Mouse (Mus musculus) forelimb bud, embryonic 11.5 days (tissue): ENCODE data around the gene Tbc1d21.
A peak's percentile ranks its signal among the peaks of the same experiment; 100 is the strongest.

Experiments used
- DNase-seq: peaks from one replicate; pipeline ENCODE4 v3.0.0-alpha.2; 2012; ENCODE audit warnings: low read depth, low spot score

The Tbc1d21 gene

DNA sequence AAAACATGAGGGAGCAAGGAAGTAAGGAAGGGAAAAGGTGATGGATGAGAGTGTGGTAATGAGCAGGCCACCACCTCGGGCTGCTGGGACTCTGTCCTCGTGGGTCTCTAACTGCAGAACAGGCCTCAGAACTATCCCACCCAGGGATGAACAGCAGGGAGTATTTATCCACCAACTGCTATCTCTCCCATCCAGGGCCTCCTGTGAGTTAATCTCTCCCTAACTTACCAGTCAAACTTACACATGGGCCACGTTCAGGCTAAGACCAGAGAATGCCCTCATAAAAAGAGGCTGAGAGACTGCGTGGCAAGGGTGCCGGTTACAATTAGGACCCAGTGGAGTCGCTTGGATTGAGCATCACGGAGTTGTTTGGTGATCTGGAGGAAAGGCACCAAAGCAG is 24.3 kb downstream of the Tbc1d21 start:
- DNase-seq: no peak

DNA sequence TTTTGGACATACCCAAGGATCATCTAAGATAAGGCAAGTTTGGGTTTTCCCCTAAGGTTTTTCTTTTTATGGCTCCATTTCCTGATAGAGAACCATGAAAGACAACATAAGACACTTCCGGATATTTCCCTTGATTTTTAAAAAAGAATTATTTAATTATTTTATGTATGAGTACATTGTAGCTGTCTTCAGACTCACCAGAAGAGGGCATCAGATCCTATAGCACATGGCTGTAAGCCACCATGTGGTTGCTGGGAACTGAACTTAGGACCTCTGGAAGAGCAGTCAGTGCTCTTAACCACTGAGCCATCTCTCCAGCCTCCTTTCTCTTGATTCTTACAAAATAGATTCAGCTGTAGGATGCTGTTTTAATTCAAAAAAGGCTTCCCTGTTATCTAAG is 28.5 kb downstream of the Tbc1d21 start:
- DNase-seq: no peak

DNA sequence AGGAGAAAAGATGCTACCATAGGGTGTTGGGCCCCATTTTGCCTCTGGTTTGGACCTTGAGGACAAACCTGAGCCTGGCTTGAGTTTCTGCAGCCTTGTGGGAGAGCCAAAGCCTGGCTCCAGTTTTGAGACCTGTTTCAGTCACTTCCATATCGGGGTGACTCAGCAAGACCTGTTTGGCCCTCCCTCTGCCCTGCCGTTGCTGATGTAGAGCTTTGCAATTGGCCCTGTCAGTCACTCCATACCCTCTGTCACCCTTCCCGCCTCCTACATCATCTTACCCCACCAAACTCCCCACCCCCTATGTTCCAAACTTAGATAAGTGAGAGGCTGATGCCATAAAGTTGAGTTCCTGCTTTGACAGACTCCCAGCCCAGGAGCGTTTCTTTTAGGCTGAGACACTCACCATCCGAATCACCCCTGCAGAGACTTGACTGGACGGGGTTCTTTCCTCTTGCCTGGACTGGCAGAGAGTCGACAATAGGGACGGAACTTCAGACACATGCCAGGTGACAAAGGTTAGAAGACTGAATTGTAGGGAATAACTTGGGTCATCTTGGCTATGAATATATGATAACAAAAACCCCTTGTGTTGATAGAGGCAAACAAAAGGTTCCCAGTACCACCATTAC is 33.5 kb downstream of the Tbc1d21 start:
- no peak for DNase-seq

DNA sequence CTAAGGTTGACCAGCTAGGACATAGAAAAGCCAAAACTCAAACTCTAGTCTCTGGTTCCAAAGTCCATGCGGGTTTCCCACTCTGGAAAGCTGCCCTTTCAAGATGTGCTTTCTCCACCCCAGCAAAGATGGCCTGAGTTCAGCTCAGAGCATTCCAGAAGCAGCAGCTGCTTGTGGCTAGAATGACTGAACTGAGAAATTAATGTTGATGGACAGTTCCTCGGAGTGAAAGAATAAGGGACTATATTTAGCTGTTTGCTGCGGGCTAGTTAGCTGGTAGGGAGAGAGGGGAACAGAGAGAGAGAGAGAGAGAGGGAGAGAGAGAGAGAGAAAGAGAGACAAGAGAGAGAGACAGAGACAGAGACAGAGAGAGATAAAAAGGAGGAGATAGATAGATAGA is 39.0 kb downstream of the Tbc1d21 start:
- DNase-seq: no peak

DNA sequence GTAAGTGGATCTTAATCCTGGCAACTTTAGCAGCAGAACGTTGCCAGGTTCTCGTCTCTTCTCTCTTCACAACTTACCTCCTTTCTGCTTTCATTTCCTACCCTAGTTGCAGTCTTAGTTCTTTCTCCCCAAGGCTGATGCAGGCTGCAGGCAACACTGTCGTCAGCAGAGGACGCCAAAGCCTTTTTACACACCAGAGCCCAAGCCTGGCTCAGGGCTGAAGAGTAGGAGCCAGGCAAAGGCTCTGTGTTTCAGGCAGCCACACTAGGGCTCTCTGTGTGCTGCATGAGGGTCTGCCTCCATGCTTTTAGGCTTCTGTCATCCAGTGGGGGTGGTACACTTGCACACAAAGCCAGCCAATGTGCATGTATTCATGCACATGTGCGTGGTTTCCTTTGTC is 40.0 kb downstream of the Tbc1d21 start:
- DNase-seq: peak; percentile 58

DNA sequence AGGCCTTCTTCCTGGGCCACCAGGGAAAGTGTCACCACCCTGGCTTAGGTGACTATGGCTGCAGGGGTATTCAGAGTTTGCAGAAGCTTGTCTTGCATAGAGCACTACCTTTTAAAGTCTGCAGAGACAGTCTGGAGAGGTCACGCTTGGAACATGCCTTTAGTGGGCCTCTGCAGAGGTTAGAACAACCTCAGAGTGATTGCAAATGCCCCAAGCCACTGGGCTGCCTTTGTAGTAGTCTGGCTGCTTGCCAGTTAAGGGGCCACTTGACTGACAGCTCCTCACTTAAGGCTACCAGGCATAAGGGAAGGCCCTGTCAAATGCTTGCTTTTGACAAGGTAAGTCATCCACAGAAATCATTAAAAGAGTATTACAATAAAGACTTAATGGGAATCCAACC is 42.9 kb downstream of the Tbc1d21 start:
- no peak for DNase-seq

DNA sequence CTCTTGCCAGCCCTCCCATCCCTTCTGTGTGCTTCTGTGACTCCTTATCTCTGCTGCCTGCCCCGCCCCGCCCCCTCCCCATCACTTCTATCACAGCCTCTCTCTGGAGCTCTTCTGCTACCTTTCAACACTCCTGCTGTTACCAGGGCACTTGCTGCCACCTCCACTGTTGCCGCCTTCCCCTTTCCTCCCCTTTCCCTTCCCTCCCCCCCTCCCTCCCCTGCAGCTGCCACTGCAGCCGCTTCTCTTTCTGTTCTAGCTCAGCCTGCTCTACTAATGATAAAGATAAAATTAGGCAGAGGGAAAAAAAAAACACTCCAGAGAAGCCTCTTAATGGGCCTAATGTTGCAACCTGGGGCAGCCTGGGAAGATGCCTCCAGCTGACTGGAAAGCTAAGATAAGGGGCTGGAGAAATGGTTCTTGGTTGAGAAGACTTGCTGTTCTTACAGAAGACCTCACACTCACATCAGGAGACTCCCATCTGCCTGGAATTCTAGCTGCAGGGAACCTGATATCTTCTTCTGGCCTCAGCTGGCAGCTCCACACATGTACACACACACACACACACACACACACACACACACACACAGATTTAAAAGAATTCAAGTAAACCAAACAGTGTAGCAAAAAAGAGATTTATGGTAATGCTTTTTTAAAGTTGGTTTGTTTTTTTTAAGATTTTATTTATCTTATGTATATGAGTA is 43.6 kb downstream of the Tbc1d21 start:
- DNase-seq: no peak

DNA sequence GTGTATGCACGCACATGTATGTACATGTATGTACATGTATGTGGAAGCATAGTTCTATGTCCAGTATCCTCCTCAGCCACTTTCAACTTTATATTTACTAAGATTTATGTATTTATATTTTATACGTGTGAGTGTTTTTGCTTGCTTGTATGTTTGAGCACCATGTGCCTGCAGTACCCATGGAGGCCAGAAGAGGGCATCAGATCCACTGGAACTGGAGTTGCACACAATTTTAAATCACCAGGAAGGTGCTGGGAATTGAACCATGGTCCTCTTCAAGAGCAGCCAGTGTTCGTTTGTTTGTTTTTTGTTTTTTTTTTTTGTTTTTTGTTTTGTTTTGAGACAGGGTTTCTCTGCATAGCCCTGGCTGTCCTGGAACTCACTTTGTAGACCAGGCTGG is 48.6 kb downstream of the Tbc1d21 start:
- no peak for DNase-seq

DNA sequence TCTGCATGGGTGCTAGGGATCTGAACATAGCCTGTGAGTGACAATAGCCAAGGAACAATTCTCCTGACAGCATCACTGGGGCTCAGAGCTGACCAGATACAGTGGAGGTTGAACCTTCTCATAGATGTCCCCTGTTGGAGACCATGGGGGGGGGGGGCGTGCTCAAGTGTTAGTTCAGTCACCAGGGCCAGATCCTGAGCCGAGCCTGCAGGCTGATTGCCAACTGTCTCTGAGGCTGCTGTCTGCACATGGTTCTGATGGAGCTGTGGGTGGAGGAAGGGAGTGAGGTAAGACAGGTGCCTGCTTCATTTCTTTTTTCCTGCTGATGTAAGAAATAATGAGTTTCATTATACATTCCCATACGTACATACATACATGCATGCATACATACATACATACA is 51.9 kb downstream of the Tbc1d21 start:
- no peak for DNase-seq

DNA sequence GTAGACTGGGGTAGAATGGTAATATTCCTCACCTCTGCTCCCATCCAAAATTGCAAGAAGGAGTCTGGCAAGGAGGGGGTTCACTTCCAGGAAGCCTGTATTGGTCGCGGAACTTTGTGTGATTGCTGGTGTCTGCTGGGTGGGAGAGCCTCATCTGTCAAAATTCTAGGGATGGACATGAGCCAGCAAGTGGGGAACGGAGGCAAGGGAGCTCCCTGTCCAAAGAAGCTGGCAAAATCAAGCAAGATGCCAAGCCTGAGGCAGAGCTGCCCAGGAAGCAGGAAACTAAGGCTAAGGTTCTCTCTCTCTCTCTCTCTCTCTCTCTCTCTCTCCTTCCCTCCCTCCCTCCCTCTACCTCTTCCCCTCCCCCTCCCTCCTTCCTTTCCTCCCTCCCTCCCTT is 52.9 kb downstream of the Tbc1d21 start:
- no peak for DNase-seq

DNA sequence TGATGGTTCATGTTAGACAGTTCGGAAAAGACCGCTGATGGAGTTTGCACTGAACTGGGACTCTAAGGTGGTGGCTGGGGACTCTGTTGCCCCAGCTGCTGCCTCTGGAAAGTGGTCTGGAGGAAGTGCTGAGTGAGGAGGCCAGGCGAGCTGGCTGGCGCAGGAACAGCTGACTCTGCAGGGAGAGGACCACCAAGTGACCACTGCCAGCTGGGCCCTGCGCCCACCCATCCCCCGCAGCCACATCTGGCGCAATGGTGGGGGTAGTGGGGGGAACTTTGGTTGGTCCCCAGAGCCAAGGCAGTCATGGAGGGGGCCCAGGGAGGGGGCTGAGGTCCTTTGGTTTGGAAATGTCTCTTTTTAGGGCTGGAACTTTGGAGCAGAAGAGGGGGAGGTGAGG is 53.5 kb downstream of the Tbc1d21 start:
- no peak for DNase-seq

DNA sequence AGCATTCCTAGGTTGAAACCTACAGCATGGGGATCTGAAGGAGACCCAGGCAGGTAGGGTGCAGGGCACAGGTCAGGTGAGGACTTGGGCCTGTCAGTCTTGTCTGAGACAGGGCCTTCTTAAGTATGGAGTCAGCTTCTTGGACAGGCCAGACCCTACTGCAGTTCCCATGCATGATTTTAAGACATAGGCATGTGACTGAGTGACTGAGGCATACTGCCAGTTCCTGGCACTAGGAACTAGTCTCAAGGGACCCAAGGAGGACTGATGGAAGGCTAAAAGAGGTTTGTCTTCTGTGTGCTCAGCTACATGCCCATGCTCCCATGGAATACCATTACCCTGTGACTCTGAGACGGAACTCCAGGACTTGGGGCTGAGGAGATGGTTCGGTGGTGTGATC is 54.4 kb downstream of the Tbc1d21 start:
- DNase-seq: no peak

DNA sequence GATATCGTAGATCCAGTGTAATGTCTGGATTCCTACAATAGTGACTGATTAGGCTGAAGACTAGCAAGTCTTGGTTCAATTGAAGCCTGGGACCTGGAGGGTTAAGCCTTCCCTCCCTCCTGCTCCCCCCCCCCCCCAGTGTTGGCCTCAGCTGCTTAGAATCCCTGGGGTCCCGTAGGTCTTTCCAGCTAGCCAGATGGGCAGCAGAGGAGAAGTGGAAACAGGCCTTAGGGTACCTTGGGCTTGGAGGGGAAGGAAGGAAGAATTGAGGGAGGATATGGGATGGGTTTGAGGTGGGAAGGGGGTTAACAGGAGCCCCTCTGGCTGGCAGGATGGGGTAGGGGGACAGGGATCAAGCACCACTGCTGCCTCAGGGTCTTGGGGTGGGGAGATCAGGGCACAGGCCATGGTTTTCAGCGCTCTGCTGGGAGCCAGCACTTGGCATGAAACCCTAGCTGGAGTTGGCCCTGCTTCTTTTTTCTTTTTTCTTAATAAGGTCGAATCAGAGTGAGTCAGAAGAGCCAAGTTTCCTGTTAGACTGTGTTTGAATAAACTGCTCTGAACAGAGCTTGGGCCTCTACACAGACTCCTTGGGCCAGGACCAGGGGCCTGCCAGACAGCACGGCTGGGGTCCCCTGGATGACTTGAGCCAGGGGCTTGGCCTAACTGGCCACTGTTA is 55.4 kb downstream of the Tbc1d21 start:
- peak; percentile 48 for DNase-seq

DNA sequence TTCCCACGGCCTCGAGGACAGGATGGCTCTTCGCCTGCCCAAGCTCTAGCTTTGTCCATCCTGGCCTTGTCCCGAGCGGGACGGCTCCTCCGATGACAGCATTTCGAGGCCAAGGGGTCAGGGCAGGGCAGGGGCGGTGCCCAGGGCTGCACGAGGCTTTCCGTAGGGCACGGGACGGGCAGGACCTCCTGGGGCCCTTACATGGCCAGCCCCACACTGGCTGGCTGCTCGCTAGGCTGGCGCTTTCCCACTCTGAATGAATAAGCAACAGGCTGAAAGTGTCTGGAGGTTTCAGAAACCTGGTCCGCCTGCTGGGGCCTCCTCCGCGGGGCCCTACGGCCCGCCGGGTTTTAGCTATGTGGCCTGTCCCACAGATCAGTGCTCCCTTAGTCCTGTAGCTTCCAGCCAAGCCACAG is 57.3 kb downstream of the Tbc1d21 start, which contains the start of gene Loxl1:
TSS of gene Loxl1 (minus strand) at position 243 of the 416 bp plus-strand sequence.
- peak; percentile 80 for DNase-seq

DNA sequence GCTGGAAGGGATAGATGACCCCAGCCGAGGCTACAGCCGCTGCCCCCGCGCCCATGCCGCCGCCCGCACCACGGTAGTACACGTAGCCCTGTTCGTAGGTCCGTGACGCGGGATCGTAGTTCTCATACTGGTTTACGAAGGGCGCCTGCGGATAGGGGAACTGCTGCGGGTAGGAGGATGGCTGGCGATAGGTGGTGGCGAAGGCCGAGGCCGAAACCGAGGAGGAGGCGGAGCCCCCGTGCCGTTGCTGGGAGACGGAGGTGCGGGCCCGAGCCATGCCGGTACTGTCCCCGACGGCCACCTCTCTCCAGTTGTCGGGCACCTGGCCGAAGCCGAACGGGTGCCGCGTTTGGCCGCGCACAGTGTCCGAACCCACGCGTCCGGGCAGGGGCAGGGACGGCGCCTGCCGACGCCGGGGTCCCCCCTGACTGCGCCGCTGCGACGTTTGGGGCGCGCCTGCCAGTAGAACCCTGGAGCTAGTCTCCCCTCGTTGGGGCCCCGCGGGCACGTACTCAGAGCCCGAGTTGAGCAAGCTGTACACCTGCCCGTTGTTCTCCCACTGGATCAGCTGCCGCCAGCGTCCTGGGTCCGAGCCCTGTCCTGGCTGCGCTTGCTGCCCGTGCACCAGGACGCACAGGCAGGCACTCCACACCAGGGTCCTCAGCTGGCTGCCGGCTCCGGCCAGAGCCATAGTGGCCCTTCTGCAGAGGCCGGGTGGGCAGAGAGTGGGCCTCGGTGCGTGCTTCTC is 57.9 kb downstream of the Tbc1d21 start:
- no peak for DNase-seq

DNA sequence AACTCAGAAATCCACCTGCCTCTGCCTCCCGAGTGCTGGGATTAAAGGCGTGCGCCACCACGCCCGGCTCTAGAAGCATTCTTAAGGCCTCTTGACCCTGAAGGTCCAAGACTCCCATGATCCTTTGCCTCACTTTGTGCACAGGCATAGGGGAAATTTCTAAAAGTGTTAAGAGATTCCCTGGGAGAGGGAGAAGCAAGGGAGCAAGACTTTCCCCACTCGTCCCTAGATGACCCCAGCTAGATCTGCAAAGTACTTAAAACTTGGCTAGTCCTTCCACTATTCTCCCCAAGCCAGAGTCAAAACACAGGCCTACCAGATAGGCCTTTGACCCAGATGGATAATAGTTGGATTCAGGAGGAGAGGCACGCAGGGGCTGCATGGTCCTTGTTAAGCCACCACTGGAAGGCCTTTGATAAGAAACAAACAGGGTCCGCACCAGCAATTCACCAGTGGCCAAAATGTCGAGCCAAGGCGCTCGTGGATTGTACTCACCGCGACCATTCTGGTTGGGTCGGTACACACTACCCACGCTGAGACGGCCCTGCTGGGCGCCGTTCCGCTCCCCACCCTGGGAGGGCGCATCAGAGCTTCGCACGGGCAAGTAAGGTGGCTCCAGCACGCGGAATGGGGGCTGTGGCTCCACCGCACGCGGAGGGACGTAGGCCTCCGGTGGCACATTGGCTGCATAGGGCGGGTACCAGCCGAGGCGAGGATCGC is 58.9 kb downstream of the Tbc1d21 start:
- DNase-seq: no peak

DNA sequence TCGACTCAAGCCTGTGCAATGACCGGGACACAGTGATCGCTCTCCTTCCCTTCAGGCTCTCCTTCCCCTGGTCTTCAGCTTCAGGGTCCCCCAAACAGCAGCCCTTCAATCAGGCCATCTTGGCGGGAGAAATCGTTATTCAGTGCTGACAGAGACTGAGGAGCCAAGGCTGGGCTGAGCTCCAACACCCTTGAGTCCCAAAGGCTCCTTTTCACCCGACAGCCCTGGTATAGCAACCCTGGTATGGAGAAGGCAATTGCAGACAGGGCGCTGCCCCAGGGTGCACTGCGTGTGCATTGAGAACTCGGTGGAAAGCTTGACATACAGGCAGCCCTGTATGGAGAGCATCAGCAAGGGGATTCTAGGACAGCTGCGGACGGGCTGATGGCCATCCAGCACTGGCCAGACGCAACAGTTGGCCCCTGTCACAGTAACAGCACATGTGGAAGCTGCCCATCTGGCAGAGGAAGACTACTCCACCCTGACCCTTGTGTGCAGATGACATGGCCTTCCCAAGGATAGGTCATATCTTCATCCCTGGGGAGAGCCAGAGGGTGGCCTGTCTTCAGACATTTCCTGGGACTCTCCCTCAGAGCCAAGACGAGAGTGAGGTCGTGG is 60.1 kb downstream of the Tbc1d21 start:
- DNase-seq: no peak
